Mouse (Mus musculus) gastrocnemius, postnatal 25 days (tissue): ENCODE data around the gene Scgb1c1. TPM values are rescaled to one million over a fixed set of nuclear protein-coding genes. Genes with fewer than 3 reads are reported as not detected.
"Not testable (repeated sequence)": the region's sequence is repeated elsewhere in the genome, so short reads cannot be mapped to it uniquely, and the experiment has no call there.

ENCODE experiments used
- DNase-seq: peaks from one replicate; pipeline ENCODE4 v3.0.0; 2022
- total RNA-seq, 2 experiments: library from RNA; stranded (reverse); gene quantifications; 1 replicate in 1 of 2; 2 replicates in 1 of 2; pipeline ENCODE4 v1.2.3; 2021

The Scgb1c1 gene
- total RNA-seq, 2 experiments from 2014 or later: not detected

DNA sequence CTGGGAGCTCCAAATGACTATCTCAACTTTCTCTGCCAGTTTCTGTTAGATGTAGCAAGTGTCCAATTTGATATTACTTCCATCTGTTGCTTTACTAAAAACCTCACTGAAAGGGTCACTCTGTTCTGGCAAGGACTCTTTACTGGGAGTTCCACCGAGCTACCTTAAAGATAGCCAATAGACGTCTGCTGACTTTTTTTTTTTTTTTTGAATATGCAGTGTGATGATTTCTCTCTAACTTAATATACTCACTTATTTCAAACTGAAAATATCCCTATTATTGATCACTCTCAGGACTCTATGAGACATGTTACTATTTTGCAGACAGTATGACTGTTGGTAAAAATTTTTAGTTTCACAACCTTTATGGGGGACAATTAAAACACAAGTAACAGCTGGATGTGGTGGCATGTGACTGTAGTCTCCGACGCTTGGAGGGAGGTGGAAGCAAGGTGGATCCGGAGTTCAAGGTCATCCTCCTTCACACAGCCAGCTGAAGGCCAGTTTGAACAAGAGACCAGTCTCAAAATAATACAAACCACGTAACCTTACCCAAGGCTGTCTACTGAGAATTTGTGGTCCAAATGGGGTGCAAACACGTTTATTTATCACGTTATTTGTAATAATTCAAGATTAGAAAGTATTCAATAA, 35.6 kb downstream of the Scgb1c1 start:
- no peak for DNase-seq

- DNase-seq: peak; percentile 90
Observed at GRCm38 (mm10) chr7:140881696-140882468, 36.5 kb downstream of the Scgb1c1 start, which contains the start of the genes Psmd13 and Sirt3. Gene Psmd13, plus strand, starts transcription at chr7:140881968. Gene Sirt3, minus strand, starts transcription at chr7:140882309.

DNA sequence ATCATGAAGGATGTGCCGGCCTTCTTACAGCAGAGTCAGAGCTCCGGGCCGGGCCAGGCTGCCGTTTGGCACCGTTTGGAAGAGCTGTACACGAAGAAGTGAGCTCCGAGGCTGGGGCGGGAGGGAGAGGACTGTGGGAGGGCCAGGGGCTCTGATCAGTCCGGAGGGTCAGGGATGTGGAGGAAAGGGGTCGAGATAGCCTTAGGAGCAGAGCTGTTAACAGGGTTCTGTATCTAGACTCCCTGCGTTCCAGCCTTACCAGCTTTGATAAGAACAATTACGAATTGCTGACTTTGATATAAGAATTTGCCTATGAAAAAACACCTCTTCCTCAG, 37.1 kb downstream of the Scgb1c1 start:
- no peak for DNase-seq

- not testable (repeated sequence) for DNase-seq
Observed at GRCm38 (mm10) chr7:140890636-140891035, 45.3 kb downstream of the Scgb1c1 start.

GRCm38 (mm10) chr7:140894031-140894430, 48.7 kb downstream of the Scgb1c1 start:
- DNase-seq: no peak

- DNase-seq: no peak
Observed at GRCm38 (mm10) chr7:140894611-140895010, 49.3 kb downstream of the Scgb1c1 start.

Other genes with a start within 250 kb of the Scgb1c1 start
- gene Olfr46, start 244.3 kb upstream of the Scgb1c1 start, total RNA-seq: not detected
- not detected for gene Olfr61, start 216.6 kb upstream of the Scgb1c1 start, total RNA-seq
- gene Olfr53, start 199.1 kb upstream of the Scgb1c1 start, total RNA-seq: not detected
- gene Olfr539, start 185.6 kb upstream of the Scgb1c1 start, total RNA-seq: not detected
- gene Olfr45, start 163.6 kb upstream of the Scgb1c1 start, total RNA-seq: not detected
- not detected for gene Olfr541, start 148.3 kb upstream of the Scgb1c1 start, total RNA-seq
- gene Cyp2e1, start 81.8 kb upstream of the Scgb1c1 start, total RNA-seq: 10 to 100 TPM in 1 of 2 experiments, under 1 TPM in 1; 0.92 to 35.9 TPM
- not detected for gene Syce1, start 57.7 kb upstream of the Scgb1c1 start, total RNA-seq
- gene Zfp941, start 23.4 kb upstream of the Scgb1c1 start, total RNA-seq: not detected
- gene Urah, start 10.5 kb upstream of the Scgb1c1 start, total RNA-seq: not detected
- gene Odf3, start 2.3 kb downstream of the Scgb1c1 start, total RNA-seq: not detected
- not detected for gene Gm45785, start 10.8 kb downstream of the Scgb1c1 start, total RNA-seq
- 10 to 100 TPM; 13.5 to 14.0 TPM for gene Ric8a, start 11.4 kb downstream of the Scgb1c1 start, total RNA-seq
- gene Bet1l, start 12.0 kb downstream of the Scgb1c1 start, total RNA-seq: 10 to 100 TPM in 1 of 2 experiments, 1 to 10 TPM in 1; 7.7 to 10.6 TPM
- gene Psmd13, start 36.4 kb downstream of the Scgb1c1 start, total RNA-seq: 10 to 100 TPM; 79.5 to 88.7 TPM
- 10 to 100 TPM; 25.4 to 26.6 TPM for gene Sirt3, start 36.8 kb downstream of the Scgb1c1 start, total RNA-seq
- 1,000 to 10,000 TPM; 1,696 to 1,975 TPM for gene Cox8b, start 54.9 kb downstream of the Scgb1c1 start, total RNA-seq
- not detected for gene Nlrp6, start 75.4 kb downstream of the Scgb1c1 start, total RNA-seq
- 1 to 10 TPM; 4.3 to 4.6 TPM for gene Pgghg, start 95.8 kb downstream of the Scgb1c1 start, total RNA-seq
- under 1 TPM in 1 of 2 experiments, not detected in 1; 0.64 TPM for gene Ifitm5, start 104.7 kb downstream of the Scgb1c1 start, total RNA-seq
- gene Gm45717, start 110.4 kb downstream of the Scgb1c1 start, total RNA-seq: not detected
- gene Ifitm2, start 110.4 kb downstream of the Scgb1c1 start, total RNA-seq: 10 to 100 TPM; 54.0 to 75.5 TPM
- under 1 TPM; 0.43 to 0.54 TPM for gene Ifitm1, start 121.7 kb downstream of the Scgb1c1 start, total RNA-seq
- 10 to 100 TPM; 34.4 to 52.1 TPM for gene Ifitm3, start 165.2 kb downstream of the Scgb1c1 start, total RNA-seq
- not detected for gene Ifitm6, start 172.4 kb downstream of the Scgb1c1 start, total RNA-seq
- gene Gm17387, start 183.6 kb downstream of the Scgb1c1 start, total RNA-seq: not detected
- gene B4galnt4, start 215.6 kb downstream of the Scgb1c1 start, total RNA-seq: not detected
- gene Pkp3, start 232.7 kb downstream of the Scgb1c1 start, total RNA-seq: under 1 TPM in 1 of 2 experiments, not detected in 1; 0.29 TPM